Mouse (Mus musculus) left cerebral cortex, postnatal 10 days (tissue): ENCODE measurements around the gene 1700018F24Rik. TPM values are rescaled to one million over a fixed set of nuclear protein-coding genes. Genes with fewer than 3 reads are reported as not detected.
"Not testable (repeated sequence)": the region's sequence is repeated elsewhere in the genome, so short reads cannot be mapped to it uniquely, and the experiment has no call there.

ENCODE experiments used
- DNase-seq, 2 experiments: peaks; one replicate each; pipeline ENCODE4 v3.0.0; 2021 to 2022; ENCODE audit warnings: low spot score in 2 of 2, mixed read lengths in 1 of 2; ENCODE audit errors: extremely low spot score in 1 of 2
- intact Hi-C: fragments of 180-260 bp; cut with DNase I; formaldehyde crosslinking; loops from one replicate; pipeline ENCODE4 v1.15.1; 2025
- total RNA-seq, 2 experiments: library from RNA; stranded (reverse); gene quantifications; 2 replicates each; pipeline ENCODE4 v1.2.3; 2021

The 1700018F24Rik gene
- total RNA-seq, 2 experiments from 2014 or later: not detected

GRCm38 (mm10) chr5:145071342-145071741 is 28.6 kb downstream of the 1700018F24Rik start:
- intact Hi-C loops: loop anchor here (5.0 kb wide), 1 partner anchor 54 kb away; no protein-coding TSS in a partner anchor
- no peak for DNase-seq

- intact Hi-C loops: no loop called here
These were observed 32.3 kb downstream of the 1700018F24Rik start for GRCm38 (mm10) chr5:145075081-145075480.

GRCm38 (mm10) chr5:145081866-145082613 is 39.2 kb downstream of the 1700018F24Rik start:
- intact Hi-C loops: no loop called here
- DNase-seq: no peak

More at GRCm38 (mm10) chr5:145075081-145075480, 32.3 kb downstream of the 1700018F24Rik start:
- DNase-seq: no peak

GRCm38 (mm10) chr5:145083201-145083600 is 40.4 kb downstream of the 1700018F24Rik start:
- DNase-seq, intact Hi-C loops: not testable (repeated sequence)

- intact Hi-C loops: no loop called here
- peak; percentile 84 to 96 for DNase-seq
These were observed 41.1 kb downstream of the 1700018F24Rik start, which contains the start of the genes Arpc1a and Kpna7 for GRCm38 (mm10) chr5:145083632-145084451. Arpc1a (plus strand) TSS chr5:145083830. Kpna7 (minus strand) TSS chr5:145084030.

GRCm38 (mm10) chr5:145084822-145085221 is 42.0 kb downstream of the 1700018F24Rik start:
- intact Hi-C loops: no loop called here
- no peak for DNase-seq

- intact Hi-C loops: no loop called here
- no peak for DNase-seq
These were observed 45.4 kb downstream of the 1700018F24Rik start for GRCm38 (mm10) chr5:145088186-145088585.

- intact Hi-C loops: no loop called here
- DNase-seq: no peak
These were observed 47.1 kb downstream of the 1700018F24Rik start for GRCm38 (mm10) chr5:145089878-145090277.

Other genes starting within 250 kb of the 1700018F24Rik start
- 10 to 100 TPM; 39.4 to 40.2 TPM for gene Smurf1, start 77.1 kb upstream of the 1700018F24Rik start, total RNA-seq
- gene Gm4871, start 10.2 kb upstream of the 1700018F24Rik start, total RNA-seq: not detected
- gene Arpc1a, start 40.8 kb downstream of the 1700018F24Rik start, total RNA-seq: 100 to 1,000 TPM; 178 to 190 TPM
- gene Kpna7, start 41.0 kb downstream of the 1700018F24Rik start, total RNA-seq: not detected
- 10 to 100 TPM; 28.3 to 30.3 TPM for gene Arpc1b, start 71.2 kb downstream of the 1700018F24Rik start, total RNA-seq
- 100 to 1,000 TPM; 106 to 111 TPM for gene Pdap1, start 97.2 kb downstream of the 1700018F24Rik start, total RNA-seq
- 10 to 100 TPM; 85.7 to 86.1 TPM for gene Bud31, start 97.4 kb downstream of the 1700018F24Rik start, total RNA-seq
- 10 to 100 TPM; 14.2 to 16.1 TPM for gene Ptcd1, start 124.1 kb downstream of the 1700018F24Rik start, total RNA-seq
- 10 to 100 TPM; 29.1 to 29.2 TPM for gene Cpsf4, start 124.2 kb downstream of the 1700018F24Rik start, total RNA-seq
- gene Atp5j2, start 149.1 kb downstream of the 1700018F24Rik start, total RNA-seq: 100 to 1,000 TPM; 267 to 289 TPM
- gene Zkscan14, start 158.9 kb downstream of the 1700018F24Rik start, total RNA-seq: 10 to 100 TPM in 1 of 2 experiments, 1 to 10 TPM in 1; 10.0 to 10.3 TPM
- gene Zkscan5, start 161.6 kb downstream of the 1700018F24Rik start, total RNA-seq: 10 to 100 TPM; 15.0 to 15.2 TPM
- 10 to 100 TPM; 24.8 to 27.9 TPM for gene Zfp655, start 188.7 kb downstream of the 1700018F24Rik start, total RNA-seq
- gene Zscan25, start 237.5 kb downstream of the 1700018F24Rik start, total RNA-seq: 10 to 100 TPM; 13.9 to 17.1 TPM